Mouse (Mus musculus) gastrocnemius, postnatal 4 days (tissue): ENCODE results near the gene Arl2. TPM values are rescaled to one million over a fixed set of nuclear protein-coding genes. Genes with fewer than 3 reads are reported as not detected.

Experiments used
- total RNA-seq, 2 experiments: library from RNA; stranded (reverse); gene quantifications; 2 replicates each; pipeline ENCODE4 v1.2.3; 2021

The Arl2 gene
- total RNA-seq, 2 experiments from 2014 or later, result 60.2 to 61.7 TPM

Other genes starting within 250 kb of the Arl2 start
- 1 to 10 TPM; 1.5 to 2.6 TPM for gene Tigd3, start 247.4 kb downstream of the Arl2 start, total RNA-seq
- gene Dpf2, start 228.5 kb downstream of the Arl2 start, total RNA-seq, result 100 to 1,000 TPM in 1 of 2 experiments, 10 to 100 TPM in 1; 97.8 to 121 TPM
- 10 to 100 TPM; 23.1 to 27.4 TPM for gene Cdc42ep2, start 216.7 kb downstream of the Arl2 start, total RNA-seq
- gene Pola2, start 177.3 kb downstream of the Arl2 start, total RNA-seq, result 10 to 100 TPM; 24.6 to 28.6 TPM
- gene Slc22a20, start 155.4 kb downstream of the Arl2 start, total RNA-seq, result not detected
- 10 to 100 TPM; 70.9 to 79.6 TPM for gene Capn1, start 125.7 kb downstream of the Arl2 start, total RNA-seq
- 10 to 100 TPM; 28.9 to 30.7 TPM for gene Syvn1, start 95.0 kb downstream of the Arl2 start, total RNA-seq
- gene Mrpl49, start 83.8 kb downstream of the Arl2 start, total RNA-seq, result 10 to 100 TPM; 45.0 to 46.2 TPM
- gene Fau, start 83.7 kb downstream of the Arl2 start, total RNA-seq, result 1,000 to 10,000 TPM in 1 of 2 experiments, 100 to 1,000 TPM in 1; 949 to 1,029 TPM
- gene Znhit2, start 80.4 kb downstream of the Arl2 start, total RNA-seq, result 10 to 100 TPM; 13.2 to 13.4 TPM
- 10 to 100 TPM in 1 of 2 experiments, 1 to 10 TPM in 1; 9.9 to 14.7 TPM for gene Tm7sf2, start 73.2 kb downstream of the Arl2 start, total RNA-seq
- 10 to 100 TPM; 35.4 to 37.7 TPM for gene Vps51, start 64.3 kb downstream of the Arl2 start, total RNA-seq
- not detected for gene Tmem262, start 61.5 kb downstream of the Arl2 start, total RNA-seq
- gene Gm28374, start 59.3 kb downstream of the Arl2 start, total RNA-seq, result under 1 TPM in 1 of 2 experiments, not detected in 1; 0.52 TPM
- gene Zfpl1, start 56.6 kb downstream of the Arl2 start, total RNA-seq, result 10 to 100 TPM; 28.5 to 34.6 TPM
- 1 to 10 TPM; 7.7 to 8.1 TPM for gene Cdca5, start 56.6 kb downstream of the Arl2 start, total RNA-seq
- gene AC131692.1, start 47.1 kb downstream of the Arl2 start, total RNA-seq, result under 1 TPM in 1 of 2 experiments, not detected in 1; 0.54 TPM
- under 1 TPM; 0.27 to 0.44 TPM for gene Naaladl1, start 35.8 kb downstream of the Arl2 start, total RNA-seq
- gene Sac3d1, start 22.9 kb downstream of the Arl2 start, total RNA-seq, result 10 to 100 TPM; 14.8 to 16.2 TPM
- gene Snx15, start 13.2 kb downstream of the Arl2 start, total RNA-seq, result 10 to 100 TPM; 16.2 to 17.1 TPM
- gene Batf2, start 565 bp downstream of the Arl2 start, total RNA-seq, result under 1 TPM; 0.26 to 0.42 TPM
- not detected for gene Majin, start 42.8 kb upstream of the Arl2 start, total RNA-seq
- not detected for gene Gpha2, start 84.8 kb upstream of the Arl2 start, total RNA-seq
- 10 to 100 TPM; 26.2 to 26.4 TPM for gene Ppp2r5b, start 94.3 kb upstream of the Arl2 start, total RNA-seq
- gene Atg2a, start 100.1 kb upstream of the Arl2 start, total RNA-seq, result 10 to 100 TPM; 15.5 to 16.7 TPM
- gene Ehd1, start 135.2 kb upstream of the Arl2 start, total RNA-seq, result 10 to 100 TPM; 91.3 to 93.9 TPM
- 1 to 10 TPM; 6.9 to 7.7 TPM for gene Cdc42bpg, start 164.9 kb upstream of the Arl2 start, total RNA-seq
- 10 to 100 TPM; 23.6 to 24.5 TPM for gene Men1, start 193.4 kb upstream of the Arl2 start, total RNA-seq
- 10 to 100 TPM; 18.4 to 21.4 TPM for gene Map4k2, start 199.6 kb upstream of the Arl2 start, total RNA-seq
- gene Sf1, start 222.1 kb upstream of the Arl2 start, total RNA-seq, result 100 to 1,000 TPM; 150 to 183 TPM
- 1,000 to 10,000 TPM; 2,079 to 2,155 TPM for gene Pygm, start 242.9 kb upstream of the Arl2 start, total RNA-seq